Mouse (Mus musculus) forebrain, embryonic 14.5 days (tissue): ENCODE measurements around the gene Gm11020. TPM values are rescaled to one million over a fixed set of nuclear protein-coding genes. Genes with fewer than 3 reads are reported as not detected.
A peak's percentile ranks its signal among the peaks of the same experiment; 100 is the strongest.
"Not testable (repeated sequence)": the region's sequence is repeated elsewhere in the genome, so short reads cannot be mapped to it uniquely, and the experiment has no call there.

Experiments
- ATAC-seq: fragments of 200-750 bp; cut with Nextera tagmentation; 2 replicates; pipeline ENCODE4 v1.8.0; 2017; ENCODE audit warnings: mild to moderate bottlenecking, moderate library complexity
- DNase-seq: peaks from one replicate; pipeline ENCODE4 v3.0.0-alpha.2; 2015; ENCODE audit warnings: low spot score
- H3K27ac ChIP-seq: fragments of 300-500 bp; sonication (generic); 2 replicates; pipeline ENCODE4 v1.5.1; 2014; ENCODE audit warnings: low read depth, mild to moderate bottlenecking, control low read depth, low read length, moderate library complexity
- H3K27me3 ChIP-seq: fragments of 300-500 bp; sonication (generic); replicated peaks from 2 replicates; pipeline ENCODE4 v1.6.1; 2014; ENCODE audit warnings: low read length, control low read depth, mixed read lengths; ENCODE audit not compliant: control insufficient read depth, insufficient read depth
- H3K36me3 ChIP-seq: fragments of 300-500 bp; sonication (generic); 2 replicates; pipeline ENCODE4 v1.6.1; 2014; ENCODE audit warnings: low read length, control low read depth; ENCODE audit not compliant: control insufficient read depth, insufficient read depth
- H3K4me1 ChIP-seq: fragments of 300-500 bp; sonication (generic); 2 replicates; pipeline ENCODE4 v1.6.1; 2014; ENCODE audit warnings: antibody characterized with exemption, low read length, control low read depth; ENCODE audit not compliant: control insufficient read depth, insufficient read depth
- H3K4me2 ChIP-seq: fragments of 300-500 bp; sonication (generic); 2 replicates; pipeline ENCODE4 v1.6.1; 2014; ENCODE audit warnings: mild to moderate bottlenecking, control low read depth, low read length
- H3K4me3 ChIP-seq: fragments of 300-500 bp; sonication (generic); 2 replicates; pipeline ENCODE4 v1.5.1; 2014; ENCODE audit warnings: low read depth, low read length, control low read depth
- H3K9ac ChIP-seq: fragments of 300-500 bp; sonication (generic); 2 replicates; pipeline ENCODE4 v1.6.1; 2014; ENCODE audit warnings: mild to moderate bottlenecking, low read length, control low read depth, moderate library complexity
- H3K9me3 ChIP-seq: fragments of 300-500 bp; sonication (generic); replicated peaks from 2 replicates; pipeline ENCODE4 v1.6.1; 2016; ENCODE audit warnings: low read length, control low read depth, mixed read lengths; ENCODE audit not compliant: control insufficient read depth
- WGBS: fragments of 180-500 bp; shearing (Covaris S2); extraction: QIAGEN DNeasy Blood & Tissue Kit; methylation state at CpG from one replicate; pipeline ENCODE4 v1.1.7; 2014; 5-methylcytosine and 5-hydroxymethylcytosine counted together
- polyA plus RNA-seq: library from polyadenylated mRNA; unstranded; fragments of >200 nt; fragmentation: Nextera tagmentation; extraction: Ambion mirVana; gene quantifications from 2 replicates; pipeline ENCODE4 v1.2.1, GENCODE M21; 2014

The Gm11020 gene
- polyA plus RNA-seq, 1 experiment from 2014 or later: not detected

GRCm38 (mm10) chr8:104313311-104313710, 8.1 kb upstream of the Gm11020 start:
- Histone ChIP-seq H3K4me2 (no peak overlapping the region), H3K4me3 (no peak overlapping the region), H3K9ac (no peak overlapping the region), H3K27ac (no peak overlapping the region), H3K4me1 (no peaks in the 10 kb centered on the region), H3K27me3 (no peaks in the 10 kb centered on the region), H3K36me3 (no peaks in the 10 kb centered on the region), H3K9me3 (no peaks in the 10 kb centered on the region)
- DNase-seq: no peak
- no peak for ATAC-seq
- 84% methylated on average over 4 of the region's 4 CpGs for WGBS

GRCm38 (mm10) chr8:104321930-104322329, 563 bp downstream of the Gm11020 start, which contains the start of gene Cmtm2b:
Gene Cmtm2b, plus strand, starts transcription at chr8:104322230.
- not testable (repeated sequence) for ATAC-seq, H3K27me3 ChIP-seq, H3K4me1 ChIP-seq, H3K4me3 ChIP-seq, H3K36me3 ChIP-seq, H3K27ac ChIP-seq, DNase-seq, H3K9ac ChIP-seq, H3K4me2 ChIP-seq, H3K9me3 ChIP-seq
- 91% methylated on average over 9 of the region's 12 CpGs for WGBS

GRCm38 (mm10) chr8:104332665-104333631, 11.6 kb downstream of the Gm11020 start:
- Histone ChIP-seq H3K9me3 (no peaks in the 10 kb centered on the region), H3K36me3 (no peaks in the 10 kb centered on the region), H3K27me3 (no peaks in the 10 kb centered on the region), H3K4me2 (no peak overlapping the region), H3K9ac (no peak overlapping the region), H3K4me1 (no peaks in the 10 kb centered on the region), H3K4me3 (no peak overlapping the region), H3K27ac (no peak overlapping the region)
- DNase-seq (no peak), ATAC-seq (no peak)
- WGBS: 80% methylated on average over 5 of the region's 5 CpGs

GRCm38 (mm10) chr8:104333786-104334185, 12.4 kb downstream of the Gm11020 start:
- DNase-seq (no peak), ATAC-seq (no peak)
- Histone ChIP-seq H3K4me3 (no peak overlapping the region), H3K4me1 (no peaks in the 10 kb centered on the region), H3K9ac (no peak overlapping the region), H3K36me3 (no peaks in the 10 kb centered on the region), H3K4me2 (no peak overlapping the region), H3K27me3 (no peaks in the 10 kb centered on the region), H3K9me3 (no peaks in the 10 kb centered on the region), H3K27ac (no peak overlapping the region)
- 80% methylated on average over 5 of the region's 5 CpGs for WGBS

GRCm38 (mm10) chr8:104334196-104334595, 12.8 kb downstream of the Gm11020 start:
- Histone ChIP-seq H3K27ac (no peak overlapping the region), H3K9me3 (no peaks in the 10 kb centered on the region), H3K27me3 (no peaks in the 10 kb centered on the region), H3K9ac (no peak overlapping the region), H3K4me2 (no peak overlapping the region), H3K4me1 (no peaks in the 10 kb centered on the region), H3K4me3 (no peak overlapping the region), H3K36me3 (no peaks in the 10 kb centered on the region)
- DNase-seq (no peak), ATAC-seq (no peak)
- WGBS: 77% methylated on average over 1 of the region's 1 CpGs

GRCm38 (mm10) chr8:104336806-104337205, 15.4 kb downstream of the Gm11020 start:
- H3K9me3 ChIP-seq: no peaks in the 10 kb centered on the region
- 97% methylated on average over 1 of the region's 1 CpGs for WGBS
- ATAC-seq: no peak
- no peaks in the 10 kb centered on the region for H3K4me1 ChIP-seq
- no peak overlapping the region for H3K9ac ChIP-seq
- H3K4me3 ChIP-seq: no peak overlapping the region
- H3K27me3 ChIP-seq: no peaks in the 10 kb centered on the region
- DNase-seq: no peak
- no peaks in the 10 kb centered on the region for H3K36me3 ChIP-seq
- H3K4me2 ChIP-seq: no peak overlapping the region
- H3K27ac ChIP-seq: no peak overlapping the region

GRCm38 (mm10) chr8:104337890-104338289, 16.5 kb downstream of the Gm11020 start:
- no peak for ATAC-seq
- Histone ChIP-seq H3K36me3 (no peaks in the 10 kb centered on the region), H3K4me3 (no peak overlapping the region), H3K9me3 (no peaks in the 10 kb centered on the region), H3K27ac (no peak overlapping the region), H3K9ac (no peak overlapping the region), H3K4me2 (no peak overlapping the region), H3K4me1 (no peaks in the 10 kb centered on the region), H3K27me3 (no peaks in the 10 kb centered on the region)
- DNase-seq: no peak
- WGBS: 49% methylated on average over 3 of the region's 3 CpGs

GRCm38 (mm10) chr8:104339229-104339982, 18.0 kb downstream of the Gm11020 start, which contains the start of gene Cmtm3:
Gene Cmtm3, plus strand, starts transcription at chr8:104339410.
- Histone ChIP-seq H3K36me3 (no peaks in the 10 kb centered on the region), H3K9ac (peak within 1 kb of the TSS; percentile 73), H3K4me2 (peak within 1 kb of the TSS; percentile 80), H3K4me1 (no peaks in the 10 kb centered on the region), H3K9me3 (no peaks in the 10 kb centered on the region), H3K27ac (no peak within 1 kb of the TSS), H3K27me3 (no peaks in the 10 kb centered on the region), H3K4me3 (peak within 1 kb of the TSS; percentile 54)
- DNase-seq (no peak), ATAC-seq (no peak)
- 14% methylated on average over 15 of the region's 18 CpGs for WGBS

GRCm38 (mm10) chr8:104339983-104340232, 18.5 kb downstream of the Gm11020 start:
- 2% methylated on average over 6 of the region's 6 CpGs for WGBS
- no peak overlapping the region for H3K27ac ChIP-seq
- ATAC-seq: no peak

More at GRCm38 (mm10) chr8:104339983-104340232, 18.5 kb downstream of the Gm11020 start:
- H3K9me3 ChIP-seq: no peaks in the 10 kb centered on the region
- H3K4me2 ChIP-seq: peak overlapping the region; percentile 80
- H3K27me3 ChIP-seq: no peaks in the 10 kb centered on the region
- peak overlapping the region; percentile 73 for H3K9ac ChIP-seq
- H3K4me1 ChIP-seq: no peaks in the 10 kb centered on the region
- peak overlapping the region; percentile 54 for H3K4me3 ChIP-seq
- no peak for DNase-seq
- no peaks in the 10 kb centered on the region for H3K36me3 ChIP-seq
